Mouse (Mus musculus): Measurements from ENCODE around the gene Dip2b. TPM values are rescaled to one million over a fixed set of nuclear protein-coding genes. Genes with fewer than 3 reads are reported as not detected.

Dip2b gene
- polyA plus RNA-seq, 1 experiment, result 7.3 TPM

DNA sequence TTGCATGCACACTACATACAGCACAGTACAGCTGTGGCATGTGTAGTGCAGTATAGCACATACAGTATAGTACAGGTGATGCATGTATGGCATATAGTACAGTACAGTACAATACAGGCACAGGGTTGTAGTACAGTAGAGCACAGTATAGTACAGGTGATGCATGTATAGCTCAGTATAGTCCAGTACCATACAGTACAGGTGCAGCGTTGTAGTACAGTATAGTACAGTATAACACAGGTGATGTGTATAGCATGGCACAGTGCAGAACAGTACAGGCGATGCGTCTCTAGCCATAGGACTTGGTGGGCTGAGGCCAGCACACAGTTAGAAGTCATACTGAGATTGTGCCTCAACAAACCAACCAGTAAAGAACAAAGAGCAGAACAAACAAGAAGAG lies 22.9 kb downstream of the Dip2b start:
- no peak overlapping the region for H3K4me2 ChIP-seq (ENCODE audit: low read depth)
- TF ChIP-seq POLR2AphosphoS2 (IDR thresholded peaks at IDR 0.05; ENCODE audit: insufficient read length, low read depth), result no peak
- TF ChIP-seq USF1 (IDR thresholded peaks at IDR 0.05; ENCODE audit: low read depth), result no peak
- TF ChIP-seq CEBPB (IDR thresholded peaks at IDR 0.05; ENCODE audit: insufficient read depth, poor library complexity, severe bottlenecking), result no peak
- TF ChIP-seq TCF12 (IDR thresholded peaks at IDR 0.05; ENCODE audit: insufficient read depth, poor library complexity, severe bottlenecking), result no peak
- no peak for TF ChIP-seq POLR2A (IDR thresholded peaks at IDR 0.05; ENCODE audit: insufficient read length, low read depth)
- TF ChIP-seq SRF (IDR thresholded peaks at IDR 0.05; ENCODE audit: control insufficient read depth, insufficient read length, low read depth), result no peak
- TF ChIP-seq MYOD1 (IDR thresholded peaks at IDR 0.05; ENCODE audit: control insufficient read depth in 1 of 3, insufficient read length in 2 of 3, low read depth in 2 of 3), result no peak
- no peak for TF ChIP-seq MAX (IDR thresholded peaks at IDR 0.05; ENCODE audit: low read depth)
- no peak for TF ChIP-seq REST (IDR thresholded peaks at IDR 0.05; ENCODE audit: insufficient read depth, insufficient read length)
- TF ChIP-seq MYOG (IDR thresholded peaks at IDR 0.05; ENCODE audit: control insufficient read depth in 1 of 3, insufficient read depth in 1 of 3, insufficient read length in 2 of 3, low read depth in 2 of 3), result no peak
- TF ChIP-seq E2F4 (IDR thresholded peaks at IDR 0.05; ENCODE audit: insufficient read depth), result no peak
- no peak for TF ChIP-seq TCF3 (IDR thresholded peaks at IDR 0.05; ENCODE audit: insufficient read length, low read depth)
- no peaks in the 10 kb centered on the region for H3K27me3 ChIP-seq (ENCODE audit: control insufficient read depth, insufficient read depth, insufficient read length)

DNA sequence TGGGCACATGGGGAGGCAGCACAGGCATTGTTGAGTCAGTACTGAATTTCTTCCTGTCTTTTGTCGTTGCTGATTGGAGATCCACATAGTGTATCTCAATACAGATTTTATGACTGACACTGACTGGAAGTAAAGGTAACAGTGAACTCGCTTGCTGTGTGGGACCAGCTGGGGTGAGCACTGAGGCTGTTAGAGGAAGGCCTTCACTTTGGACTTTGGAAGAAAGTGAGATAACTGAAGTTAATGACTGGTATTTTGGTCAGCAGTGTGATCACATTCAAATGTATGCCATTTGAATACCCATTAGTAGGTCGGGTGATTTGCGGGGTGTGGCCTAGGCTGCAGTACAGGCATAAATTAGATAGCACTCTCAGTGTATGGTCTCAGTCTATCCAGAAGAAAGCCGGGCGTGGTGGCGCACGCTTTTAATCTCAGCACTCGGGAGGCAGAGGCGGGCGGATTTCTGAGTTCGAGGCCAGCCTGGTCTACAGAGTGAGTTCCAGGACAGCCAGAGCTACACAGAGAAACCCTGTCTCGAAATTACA lies 24.8 kb downstream of the Dip2b start:
- Histone ChIP-seq H3K79me2 (ENCODE audit: control insufficient read depth, insufficient read depth) (peaks cover 18% of the 10 kb centered on the region), H3K4me3 (no peak overlapping the region), H3K27me3 (ENCODE audit: control insufficient read depth, insufficient read depth, insufficient read length) (no peaks in the 10 kb centered on the region), H3K36me3 (ENCODE audit: control insufficient read depth, insufficient read depth) (no peaks in the 10 kb centered on the region), H3K4me2 (ENCODE audit: low read depth) (no peak overlapping the region), H3ac (ENCODE audit: control insufficient read depth, insufficient read length) (no peak overlapping the region)
- TF ChIP-seq SRF (IDR thresholded peaks at IDR 0.05; ENCODE audit: control insufficient read depth, insufficient read length, low read depth) (no peak), TCF12 (IDR thresholded peaks at IDR 0.05; ENCODE audit: insufficient read depth, poor library complexity, severe bottlenecking) (no peak), POLR2AphosphoS2 (IDR thresholded peaks at IDR 0.05; ENCODE audit: insufficient read length, low read depth) (no peak), CEBPB (IDR thresholded peaks at IDR 0.05; ENCODE audit: insufficient read depth, poor library complexity, severe bottlenecking) (no peak), MYOG (IDR thresholded peaks at IDR 0.05; ENCODE audit: control insufficient read depth in 1 of 3, insufficient read depth in 1 of 3, insufficient read length in 2 of 3, low read depth in 2 of 3) (no peak), E2F4 (IDR thresholded peaks at IDR 0.05; ENCODE audit: insufficient read depth) (no peak), MYOD1 (IDR thresholded peaks at IDR 0.05; ENCODE audit: control insufficient read depth in 1 of 3, insufficient read length in 2 of 3, low read depth in 2 of 3) (no peak), REST (IDR thresholded peaks at IDR 0.05; ENCODE audit: insufficient read depth, insufficient read length) (no peak), USF1 (IDR thresholded peaks at IDR 0.05; ENCODE audit: low read depth) (no peak), MAX (IDR thresholded peaks at IDR 0.05; ENCODE audit: low read depth) (no peak), POLR2A (IDR thresholded peaks at IDR 0.05; ENCODE audit: insufficient read length, low read depth) (no peak), TCF3 (IDR thresholded peaks at IDR 0.05; ENCODE audit: insufficient read length, low read depth) (no peak)

More for the DNA sequence above, 22.9 kb downstream of the Dip2b start:
- H3K4me3 ChIP-seq, result no peak overlapping the region
- H3K79me2 ChIP-seq (ENCODE audit: control insufficient read depth, insufficient read depth), result peaks cover 18% of the 10 kb centered on the region
- H3K36me3 ChIP-seq (ENCODE audit: control insufficient read depth, insufficient read depth), result no peaks in the 10 kb centered on the region
- no peak overlapping the region for H3ac ChIP-seq (ENCODE audit: control insufficient read depth, insufficient read length)

DNA sequence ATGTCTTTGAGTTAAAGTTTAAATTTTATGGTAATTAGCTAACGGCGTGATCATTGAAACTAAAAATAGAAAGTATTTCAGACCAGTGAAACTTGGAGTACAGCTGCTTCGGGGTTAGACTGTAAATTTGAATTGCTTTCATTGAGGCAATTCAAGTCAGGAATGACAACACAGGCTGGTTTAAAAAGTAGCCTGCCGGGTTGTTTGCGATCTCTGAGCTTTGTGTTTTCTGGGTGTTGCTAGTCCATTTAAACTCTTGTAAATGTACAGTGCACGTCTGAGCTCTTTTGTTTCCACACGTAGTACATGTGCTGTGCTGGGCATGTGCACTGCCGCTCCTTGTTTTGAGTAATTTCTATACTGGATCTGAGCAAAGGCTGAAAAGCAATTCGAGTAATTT lies 28.2 kb downstream of the Dip2b start:
- no peaks in the 10 kb centered on the region for H3K36me3 ChIP-seq (ENCODE audit: control insufficient read depth, insufficient read depth)
- peaks cover 18% of the 10 kb centered on the region for H3K79me2 ChIP-seq (ENCODE audit: control insufficient read depth, insufficient read depth)
- TF ChIP-seq TCF12 (IDR thresholded peaks at IDR 0.05; ENCODE audit: insufficient read depth, poor library complexity, severe bottlenecking) (no peak), REST (IDR thresholded peaks at IDR 0.05; ENCODE audit: insufficient read depth, insufficient read length) (no peak), MAX (IDR thresholded peaks at IDR 0.05; ENCODE audit: low read depth) (no peak), SRF (IDR thresholded peaks at IDR 0.05; ENCODE audit: control insufficient read depth, insufficient read length, low read depth) (no peak), USF1 (IDR thresholded peaks at IDR 0.05; ENCODE audit: low read depth) (no peak), POLR2A (IDR thresholded peaks at IDR 0.05; ENCODE audit: insufficient read length, low read depth) (no peak), MYOG (IDR thresholded peaks at IDR 0.05; ENCODE audit: control insufficient read depth in 1 of 3, insufficient read depth in 1 of 3, insufficient read length in 2 of 3, low read depth in 2 of 3) (no peak), E2F4 (IDR thresholded peaks at IDR 0.05; ENCODE audit: insufficient read depth) (no peak), CEBPB (IDR thresholded peaks at IDR 0.05; ENCODE audit: insufficient read depth, poor library complexity, severe bottlenecking) (no peak), POLR2AphosphoS2 (IDR thresholded peaks at IDR 0.05; ENCODE audit: insufficient read length, low read depth) (no peak), MYOD1 (IDR thresholded peaks at IDR 0.05; ENCODE audit: control insufficient read depth in 1 of 3, insufficient read length in 2 of 3, low read depth in 2 of 3) (no peak), TCF3 (IDR thresholded peaks at IDR 0.05; ENCODE audit: insufficient read length, low read depth) (no peak)
- no peak overlapping the region for H3K4me2 ChIP-seq (ENCODE audit: low read depth)
- H3ac ChIP-seq (ENCODE audit: control insufficient read depth, insufficient read length), result no peak overlapping the region
- H3K4me3 ChIP-seq, result no peak overlapping the region
- H3K27me3 ChIP-seq (ENCODE audit: control insufficient read depth, insufficient read depth, insufficient read length), result no peaks in the 10 kb centered on the region

DNA sequence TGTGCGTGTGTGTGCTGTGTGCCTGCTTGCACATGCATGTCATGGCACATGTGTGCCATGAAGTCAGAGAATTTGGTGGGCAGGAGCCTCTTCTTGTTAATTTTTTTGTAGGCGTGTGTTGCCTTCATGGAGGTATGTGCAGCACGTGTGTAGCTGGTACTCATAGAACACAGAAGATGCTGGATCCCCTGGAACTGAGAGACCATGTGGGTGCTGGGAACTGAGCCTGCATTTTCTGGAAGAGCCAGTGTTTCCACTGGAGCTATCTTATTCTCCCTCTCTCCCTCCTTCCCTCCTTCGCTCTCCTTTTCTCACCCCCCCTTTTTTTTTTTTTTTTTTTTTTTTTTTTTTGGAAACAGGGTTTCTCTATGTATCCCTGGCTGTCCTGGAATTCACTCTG lies 30.6 kb downstream of the Dip2b start:
- Histone ChIP-seq H3K36me3 (ENCODE audit: control insufficient read depth, insufficient read depth) (no peaks in the 10 kb centered on the region), H3K79me2 (ENCODE audit: control insufficient read depth, insufficient read depth) (peaks cover 8% of the 10 kb centered on the region), H3K4me3 (no peak overlapping the region), H3K27me3 (ENCODE audit: control insufficient read depth, insufficient read depth, insufficient read length) (no peaks in the 10 kb centered on the region), H3K4me2 (ENCODE audit: low read depth) (no peak overlapping the region), H3ac (ENCODE audit: control insufficient read depth, insufficient read length) (no peak overlapping the region)
- no peak for TF ChIP-seq CEBPB (IDR thresholded peaks at IDR 0.05; ENCODE audit: insufficient read depth, poor library complexity, severe bottlenecking)
- no peak for TF ChIP-seq SRF (IDR thresholded peaks at IDR 0.05; ENCODE audit: control insufficient read depth, insufficient read length, low read depth)
- TF ChIP-seq USF1 (IDR thresholded peaks at IDR 0.05; ENCODE audit: low read depth), result no peak
- TF ChIP-seq MAX (IDR thresholded peaks at IDR 0.05; ENCODE audit: low read depth), result no peak
- no peak for TF ChIP-seq POLR2A (IDR thresholded peaks at IDR 0.05; ENCODE audit: insufficient read length, low read depth)
- no peak for TF ChIP-seq TCF3 (IDR thresholded peaks at IDR 0.05; ENCODE audit: insufficient read length, low read depth)
- TF ChIP-seq E2F4 (IDR thresholded peaks at IDR 0.05; ENCODE audit: insufficient read depth), result no peak
- no peak for TF ChIP-seq POLR2AphosphoS2 (IDR thresholded peaks at IDR 0.05; ENCODE audit: insufficient read length, low read depth)
- TF ChIP-seq REST (IDR thresholded peaks at IDR 0.05; ENCODE audit: insufficient read depth, insufficient read length), result no peak
- no peak for TF ChIP-seq MYOD1 (IDR thresholded peaks at IDR 0.05; ENCODE audit: control insufficient read depth in 1 of 3, insufficient read length in 2 of 3, low read depth in 2 of 3)
- TF ChIP-seq MYOG (IDR thresholded peaks at IDR 0.05; ENCODE audit: control insufficient read depth in 1 of 3, insufficient read depth in 1 of 3, insufficient read length in 2 of 3, low read depth in 2 of 3), result no peak
- TF ChIP-seq TCF12 (IDR thresholded peaks at IDR 0.05; ENCODE audit: insufficient read depth, poor library complexity, severe bottlenecking), result no peak

All from myocyte (in vitro differentiated cells).